Mouse (Mus musculus) thymus, postnatal 10 days (tissue): ENCODE measurements around the gene Apoc2.

Experiments used
- DNase-seq, 2 experiments: peaks; one replicate each; pipeline ENCODE4 v3.0.0; 2021; ENCODE audit warnings: low spot score in 2 of 2

The Apoc2 gene

DNA sequence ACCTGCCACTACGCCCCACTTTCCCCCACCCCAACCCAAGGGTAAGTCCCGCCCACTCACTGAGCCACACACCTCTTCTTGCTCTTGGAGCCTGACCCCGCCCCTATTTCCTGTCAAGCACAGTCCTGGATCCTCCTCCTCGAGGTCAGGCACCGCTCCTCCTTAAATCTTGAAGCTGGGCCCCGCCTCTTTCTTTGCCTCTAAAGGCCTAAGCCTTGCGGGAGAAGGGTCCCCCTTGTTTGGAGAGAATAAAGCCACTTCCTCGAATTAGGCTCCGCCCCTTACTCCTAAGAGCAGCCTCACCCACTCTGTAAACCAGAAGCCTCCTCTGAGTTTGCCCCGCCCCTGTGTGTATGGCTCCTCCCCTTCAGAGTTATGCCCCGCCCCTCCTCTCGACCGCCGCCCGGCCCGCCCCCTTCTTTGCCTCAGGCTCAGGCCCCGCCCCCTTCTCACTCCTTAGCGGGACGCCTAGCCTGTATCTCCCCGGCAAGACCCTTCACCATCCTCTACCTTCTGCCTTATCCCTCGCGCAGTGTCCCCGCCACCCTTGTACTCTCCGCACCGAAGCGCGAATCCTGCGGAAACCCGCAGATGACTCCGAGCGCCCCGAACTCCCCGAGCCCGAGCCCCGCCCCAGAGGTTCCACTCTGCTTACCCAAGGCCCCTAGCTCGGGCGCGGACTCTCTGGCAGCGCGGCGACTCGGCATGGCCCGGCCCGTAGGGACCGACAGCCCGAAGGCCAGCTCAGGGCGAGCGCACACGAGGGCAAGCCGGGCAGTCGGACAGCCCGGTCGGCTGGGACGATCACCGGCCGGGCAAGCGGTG is 49.0 kb downstream of the Apoc2 start:
- peak; percentile 94 to 97 for DNase-seq

DNA sequence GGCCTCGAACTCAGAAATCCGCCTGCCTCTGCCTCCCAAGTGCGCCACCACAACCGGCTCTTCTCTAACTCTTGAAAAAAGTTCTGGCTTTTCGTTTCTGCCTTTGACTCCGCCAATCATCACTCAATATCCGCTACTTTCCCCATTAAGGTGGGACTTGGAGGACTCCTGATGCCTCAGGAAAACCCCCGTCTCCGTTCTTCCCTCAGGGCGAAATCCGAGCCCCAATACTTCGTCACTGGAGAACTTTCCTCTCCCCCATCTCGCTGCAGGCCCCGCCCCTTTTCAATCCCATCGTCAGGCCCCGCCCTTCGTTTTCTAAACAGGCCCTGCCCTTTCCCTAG is 49.6 kb downstream of the Apoc2 start:
- DNase-seq: no peak

DNA sequence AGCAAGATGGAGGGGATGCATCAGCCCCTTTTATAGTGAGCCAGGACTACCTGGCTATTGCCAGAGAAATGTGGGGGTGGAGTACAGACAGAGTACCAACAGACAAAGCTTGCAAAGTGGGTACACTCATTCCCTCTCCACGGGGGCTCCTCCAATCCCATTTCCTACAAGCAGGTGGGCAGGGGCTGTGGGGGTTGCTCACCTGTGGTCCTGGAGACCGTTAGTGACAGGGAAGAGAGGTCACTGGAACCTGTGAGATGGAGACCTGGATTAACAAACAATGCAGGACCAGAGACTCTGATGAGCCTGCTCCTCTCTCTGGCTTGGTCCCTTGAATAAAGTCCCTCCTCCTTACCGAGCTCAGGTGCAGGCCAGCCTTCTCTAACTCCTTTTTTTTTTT is 50.0 kb downstream of the Apoc2 start:
- no peak for DNase-seq

DNA sequence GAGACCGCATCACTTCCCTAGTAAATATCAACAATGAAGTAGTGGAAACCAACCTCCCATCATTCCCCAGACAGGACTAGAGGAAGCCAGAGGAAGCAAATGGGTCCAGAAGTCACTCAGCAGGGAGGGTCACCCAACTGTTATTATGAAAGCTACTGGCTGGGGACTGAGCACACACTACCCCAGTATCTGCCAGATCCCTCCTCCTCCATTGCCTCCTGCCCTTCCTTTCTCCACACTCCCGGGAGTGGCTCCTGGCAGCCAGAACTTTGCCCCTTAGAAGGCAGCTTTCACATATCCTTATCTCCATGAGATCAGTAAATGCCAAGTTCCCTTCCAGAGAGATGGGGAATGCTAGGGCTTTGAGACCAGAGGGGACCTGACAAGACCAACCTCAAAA is 54.3 kb downstream of the Apoc2 start:
- DNase-seq: no peak

DNA sequence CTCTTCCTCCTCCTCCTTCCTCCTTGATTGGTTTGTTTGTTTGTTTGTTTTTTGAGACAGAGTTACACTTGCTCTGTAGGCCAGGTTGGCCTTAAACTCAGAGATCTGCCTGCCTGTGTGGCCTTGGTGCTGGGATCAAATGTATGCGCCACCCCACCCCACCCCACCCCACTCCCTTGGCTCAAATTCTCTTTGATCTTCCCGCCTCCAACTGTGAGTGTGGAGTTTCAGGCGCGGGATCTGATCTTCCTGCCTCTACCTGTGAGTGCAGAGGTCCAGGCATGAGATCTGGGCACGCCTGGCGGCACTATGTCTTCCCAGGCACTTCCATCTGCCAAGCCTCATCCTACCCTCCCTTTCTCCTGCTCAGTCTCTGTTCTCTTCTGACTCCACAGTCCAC is 55.5 kb downstream of the Apoc2 start:
- DNase-seq: no peak
